Mouse (Mus musculus): ENCODE measurements around the gene Tsga10.

- TF ChIP-seq CTCF (IDR thresholded peaks at IDR 0.05; ENCODE audit: extremely low read depth, insufficient read length, insufficient replicate concordance, low read depth, low read length), result no peak
- no peak for TF ChIP-seq POLR2A (IDR thresholded peaks at IDR 0.05; ENCODE audit: low read depth, low read length)
Measured at GRCm38 (mm10) chr1:37883411-37883810, 17.2 kb upstream of the Tsga10 start.
